Mouse (Mus musculus) ES-Bruce4 (cell line): ENCODE results near the gene Ctnnd2.

Experiments
- CTCF ChIP-seq: IDR thresholded peaks from one replicate; pipeline ENCODE4 v1.8.1; 2011; ENCODE audit warnings: low read depth, low read length
- EP300 ChIP-seq: IDR thresholded peaks from 2 replicates; pipeline ENCODE4 v1.6.1; 2011; ENCODE audit warnings: low read depth, low read length; ENCODE audit not compliant: insufficient read depth
- POLR2A ChIP-seq: IDR thresholded peaks from one replicate; pipeline ENCODE4 v1.8.1; 2011; ENCODE audit warnings: low read length; ENCODE audit not compliant: insufficient read depth

DNA sequence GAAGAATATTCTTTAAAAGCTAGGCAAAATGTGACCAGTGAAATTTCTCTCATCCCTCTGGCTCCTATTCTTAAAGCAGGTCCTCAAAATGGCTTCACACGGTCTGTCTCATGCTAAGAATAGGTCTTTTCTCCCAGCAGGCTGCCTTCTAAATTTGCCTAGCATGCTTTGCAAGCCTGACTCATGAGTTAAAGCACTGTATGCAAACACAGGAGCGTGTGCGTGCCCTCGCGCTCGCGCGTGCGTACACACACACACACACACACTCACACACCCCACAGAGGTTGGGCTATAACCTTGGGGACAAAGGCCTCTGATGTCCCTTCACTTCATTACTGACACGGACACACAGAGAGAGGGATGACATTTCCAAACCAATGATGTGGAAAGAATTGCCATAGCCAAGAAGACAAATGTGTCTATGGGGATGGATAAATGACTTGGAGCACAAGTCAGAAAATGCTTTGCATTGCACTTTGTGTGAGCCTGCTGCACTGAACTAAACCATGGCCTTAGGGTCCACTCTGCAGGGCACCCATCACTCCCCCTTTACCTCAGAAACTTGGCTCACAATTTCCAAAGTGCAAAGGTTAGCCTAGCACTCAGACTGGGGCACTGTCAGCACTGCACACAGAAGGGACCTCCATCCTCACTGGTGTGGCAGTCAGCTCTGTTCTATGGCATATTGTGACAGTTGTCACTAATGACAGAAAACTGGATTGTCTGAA lies 536.8 kb downstream of the Ctnnd2 start:
- TF ChIP-seq CTCF, result no peak
- TF ChIP-seq POLR2A, result no peak
- TF ChIP-seq EP300, result no peak
